ENCODE assay signal across 24 mouse cellular contexts in the genomic region with DNA sequence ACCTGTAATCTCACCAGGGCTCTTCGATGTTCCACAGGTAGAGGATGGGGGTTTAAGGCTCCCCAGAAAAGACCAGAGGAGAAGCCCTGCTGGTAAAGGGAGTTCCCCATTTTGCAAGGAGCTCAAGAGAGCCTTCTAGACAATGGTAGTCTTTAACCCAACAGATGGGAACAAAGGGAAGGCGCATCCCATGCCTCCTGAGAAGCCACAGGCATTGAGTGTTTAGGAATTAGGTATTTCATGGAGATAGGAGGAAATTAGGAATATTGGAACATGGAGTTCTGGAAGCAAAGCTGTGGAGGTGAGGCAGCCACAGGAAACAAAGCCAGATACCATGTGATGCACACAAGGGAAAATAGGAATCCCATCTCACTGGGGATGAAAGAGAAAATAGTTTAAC.
DNase-seq lines count a peak whose midpoint lies in the region; ATAC-seq and TF ChIP-seq lines count a peak whose summit lies in the region.
"Had no signal": no experiment of that assay in that cellular context is flagged by ENCODE, and none has a peak within 500 bp of the region (broad histone marks: within the 10 kb centered on the region; RNA-seq: fewer than 3 reads in every experiment).

No protein-coding gene starts in this region.

- ATAC-seq in midbrain, embryonic 11.5 days (ENCODE audit: low FRiP score), result no peak
- no peak for ATAC-seq in midbrain, embryonic 14.5 days (ENCODE audit: low FRiP score, low TSS enrichment)
- ATAC-seq: activated CD4-positive, CD25-positive, alpha-beta regulatory T cell, adult 4 months; CD4-positive, CD25-positive, alpha-beta regulatory T cell, adult 4 months; forebrain, embryonic 14.5 days; forebrain, embryonic 16.5 days had no signal

- H3K4me1 ChIP-seq in midbrain, embryonic 11.5 days (ENCODE audit: control insufficient read depth, insufficient read depth, low read length), result peaks cover 14% of the 10 kb centered on the region
- peaks cover 28% of the 10 kb centered on the region for H3K4me1 ChIP-seq in midbrain, embryonic 14.5 days (ENCODE audit: control insufficient read depth, insufficient read depth, low read length)
- H3K4me1 ChIP-seq: embryonic facial prominence, embryonic 15.5 days had no signal

- H3K4me3 ChIP-seq in layer of hippocampus, adult 2 months, result no peak overlapping the region
- no peak overlapping the region for H3K4me3 ChIP-seq in midbrain, embryonic 11.5 days (ENCODE audit: low read depth, low read length)
- H3K4me3 ChIP-seq in midbrain, embryonic 14.5 days (replicated peaks; ENCODE audit: low read depth, low read length), result no peak overlapping the region
- H3K4me3 ChIP-seq: embryonic facial prominence, embryonic 13.5 days; embryonic facial prominence, embryonic 15.5 days; erythroblast, embryonic 14.5 days; forebrain, embryonic 10.5 days; forebrain, embryonic 12.5 days had no signal

- no peaks in the 10 kb centered on the region for H3K9me3 ChIP-seq in midbrain, embryonic 11.5 days (ENCODE audit: control insufficient read depth, low read length)
- H3K9me3 ChIP-seq in midbrain, embryonic 14.5 days (ENCODE audit: control insufficient read depth, low read length), result no peaks in the 10 kb centered on the region
- H3K9me3 ChIP-seq: embryonic facial prominence, embryonic 13.5 days; embryonic facial prominence, embryonic 15.5 days; forebrain, embryonic 10.5 days; forebrain, embryonic 12.5 days had no signal

- no peaks in the 10 kb centered on the region for H3K36me3 ChIP-seq in midbrain, embryonic 11.5 days (ENCODE audit: control insufficient read depth, insufficient read depth, low read length)
- H3K36me3 ChIP-seq in midbrain, embryonic 14.5 days (ENCODE audit: control insufficient read depth, insufficient read depth, low read length), result no peaks in the 10 kb centered on the region
- H3K36me3 ChIP-seq: embryonic facial prominence, embryonic 13.5 days; embryonic facial prominence, embryonic 15.5 days; forebrain, embryonic 10.5 days; forebrain, embryonic 12.5 days had no signal

- no peak overlapping the region for H3K4me2 ChIP-seq in midbrain, embryonic 11.5 days
- H3K4me2 ChIP-seq in midbrain, embryonic 14.5 days (ENCODE audit: low read length), result no peak overlapping the region
- H3K4me2 ChIP-seq: embryonic facial prominence, embryonic 13.5 days; embryonic facial prominence, embryonic 15.5 days; forebrain, embryonic 12.5 days had no signal

- H3K27ac ChIP-seq in layer of hippocampus, adult 2 months, result peak overlapping the region; percentile 68
- no peak overlapping the region for H3K27ac ChIP-seq in midbrain, embryonic 11.5 days (ENCODE audit: low read depth, low read length)
- H3K27ac ChIP-seq in midbrain, embryonic 14.5 days (replicated peaks; ENCODE audit: low read depth, low read length), result no peak overlapping the region
- H3K27ac ChIP-seq: embryonic facial prominence, embryonic 13.5 days; embryonic facial prominence, embryonic 15.5 days; forebrain, embryonic 10.5 days; forebrain, embryonic 12.5 days had no signal

- no peak overlapping the region for H3K9ac ChIP-seq in midbrain, embryonic 11.5 days (ENCODE audit: low read length)
- H3K9ac ChIP-seq in midbrain, embryonic 14.5 days (replicated peaks; ENCODE audit: low read length), result no peak overlapping the region
- H3K9ac ChIP-seq: embryonic facial prominence, embryonic 13.5 days; embryonic facial prominence, embryonic 15.5 days; forebrain, embryonic 12.5 days had no signal

- WGBS in midbrain, embryonic 11.5 days, result 77% methylated on average over 2 of the region's 2 CpGs
- WGBS in midbrain, embryonic 14.5 days, result 81% methylated on average over 2 of the region's 2 CpGs

- TF ChIP-seq CTCF in layer of hippocampus, adult 2 months (conservative IDR thresholded peaks at IDR 0.05), result no peak

- no peaks in the 10 kb centered on the region for H3K27me3 ChIP-seq in midbrain, embryonic 11.5 days (ENCODE audit: control insufficient read depth, insufficient read depth, low read length)
- H3K27me3 ChIP-seq in midbrain, embryonic 14.5 days (ENCODE audit: control insufficient read depth, insufficient read depth, low read length), result no peaks in the 10 kb centered on the region
- H3K27me3 ChIP-seq: CH12.LX; embryonic facial prominence, embryonic 15.5 days; forebrain, embryonic 12.5 days had no signal

- DNase-seq in layer of hippocampus, adult 2 months (ENCODE audit: low spot score in 2 of 2), result no peak
- DNase-seq in layer of hippocampus, adult 11-12 months (ENCODE audit: low spot score), result no peak
- peak; percentile 68 for DNase-seq in midbrain, embryonic 11.5 days (ENCODE audit: low spot score, missing footprints)
- no peak for DNase-seq in midbrain, embryonic 14.5 days
- no peak for DNase-seq in urinary bladder, postnatal 25 days (ENCODE audit: low spot score)
- DNase-seq: adrenal gland, adult 8-10 months; adrenal gland, postnatal 14 days; adrenal gland, postnatal 36 days; B cell, adult 2 months; cerebellum, adult 11-12 months; cerebellum, adult 8-10 months; cerebellum, adult 9-11 months; cerebellum, postnatal 14 days; cerebellum, postnatal 36 days had no signal
